Mouse (Mus musculus) hindbrain, embryonic 14.5 days (tissue): ENCODE data around the gene Espnl. TPM values are rescaled to one million over a fixed set of nuclear protein-coding genes. Genes with fewer than 3 reads are reported as not detected.

Source experiments
- ATAC-seq: fragments of 200-750 bp; cut with Nextera tagmentation; 2 replicates; pipeline ENCODE4 v1.8.0; 2017; ENCODE audit warnings: moderate number of reproducible peaks, mild to moderate bottlenecking, moderate TSS enrichment, moderate library complexity; ENCODE audit not compliant: low FRiP score
- DNase-seq: peaks from one replicate; pipeline ENCODE4 v3.0.0-alpha.2; 2015; ENCODE audit warnings: low spot score
- H3K27ac ChIP-seq: fragments of 300-500 bp; sonication (generic); 2 replicates; pipeline ENCODE4 v1.5.1; 2014; ENCODE audit warnings: mild to moderate bottlenecking, moderate library complexity
- H3K27me3 ChIP-seq: fragments of 300-500 bp; sonication (generic); 2 replicates; pipeline ENCODE4 v1.6.1; 2014; ENCODE audit warnings: mild to moderate bottlenecking, low read length, mixed read lengths; ENCODE audit not compliant: control insufficient read depth, insufficient read depth
- H3K36me3 ChIP-seq: fragments of 300-500 bp; sonication (generic); replicated peaks from 2 replicates; pipeline ENCODE4 v1.6.1; 2014; ENCODE audit not compliant: control insufficient read depth, insufficient read depth
- H3K4me1 ChIP-seq: fragments of 300-500 bp; sonication (generic); replicated peaks from 2 replicates; pipeline ENCODE4 v1.6.1; 2014; ENCODE audit warnings: antibody characterized with exemption, low read length, mixed read lengths; ENCODE audit not compliant: control insufficient read depth, insufficient read depth
- H3K4me2 ChIP-seq: fragments of 300-500 bp; sonication (generic); replicated peaks from 2 replicates; pipeline ENCODE4 v1.6.1; 2014; ENCODE audit warnings: mild to moderate bottlenecking, moderate library complexity
- H3K4me3 ChIP-seq: fragments of 300-500 bp; sonication (generic); replicated peaks from 2 replicates; pipeline ENCODE4 v1.5.1; 2014; ENCODE audit warnings: mild to moderate bottlenecking, low read length
- H3K9ac ChIP-seq: fragments of 300-500 bp; sonication (generic); 2 replicates; pipeline ENCODE4 v1.6.1; 2014
- H3K9me3 ChIP-seq: fragments of 300-500 bp; sonication (generic); 2 replicates; pipeline ENCODE4 v1.6.1; 2016; ENCODE audit warnings: low read length; ENCODE audit not compliant: control insufficient read depth
- WGBS: fragments of 180-500 bp; shearing (Covaris S2); extraction: QIAGEN DNeasy Blood & Tissue Kit; methylation state at CpG from one replicate; pipeline ENCODE4 v1.1.7; 2014; 5-methylcytosine and 5-hydroxymethylcytosine counted together
- polyA plus RNA-seq: library from polyadenylated mRNA; unstranded; fragments of >200 nt; fragmentation: Nextera tagmentation; extraction: Ambion mirVana; gene quantifications from 2 replicates; pipeline ENCODE4 v1.2.1, GENCODE M21; 2014

Gene Espnl
- polyA plus RNA-seq, 1 experiment from 2014 or later: 0.17 TPM

- WGBS: 2% methylated on average over 68 of the region's 68 CpGs
- H3K27me3 ChIP-seq: peaks cover 40% of the 10 kb centered on the region
- ATAC-seq (peak; percentile 22), DNase-seq (peak; percentile 47)
- H3K9ac ChIP-seq: peak overlapping the region; percentile 43
- 0 out of 2 replicates have a peak, but pooled peaks cover 12% of the 10 kb centered on the region for H3K4me1 ChIP-seq
- peak overlapping the region; percentile 60 for H3K4me2 ChIP-seq
- no peaks in the 10 kb centered on the region for H3K9me3 ChIP-seq
- H3K27ac ChIP-seq: no peak overlapping the region
- H3K4me3 ChIP-seq: peak overlapping the region; percentile 31
- no peaks in the 10 kb centered on the region for H3K36me3 ChIP-seq
Observed at GRCm38 (mm10) chr1:91344921-91345685, 23.2 kb downstream of the Espnl start.

GRCm38 (mm10) chr1:91346892-91347291, 25.0 kb downstream of the Espnl start:
- no peak overlapping the region for H3K9ac ChIP-seq
- H3K4me2 ChIP-seq: no peak overlapping the region
- peaks cover 40% of the 10 kb centered on the region for H3K27me3 ChIP-seq
- H3K4me3 ChIP-seq: no peak overlapping the region
- H3K27ac ChIP-seq: no peak overlapping the region
- no peaks in the 10 kb centered on the region for H3K9me3 ChIP-seq
- peak; percentile 74 for DNase-seq
- no peaks in the 10 kb centered on the region for H3K36me3 ChIP-seq
- 0 out of 2 replicates have a peak, but pooled peaks cover 12% of the 10 kb centered on the region for H3K4me1 ChIP-seq
- 34% methylated on average over 3 of the region's 3 CpGs for WGBS
- peak; percentile 72; the same call in 1 of the 2 replicates for ATAC-seq

GRCm38 (mm10) chr1:91350841-91351240, 29.0 kb downstream of the Espnl start, which contains the start of gene Klhl30:
TSS of gene Klhl30 (plus strand) at chr1:91351016.
- H3K4me3 ChIP-seq: no peak within 1 kb of the TSS
- ATAC-seq: no peak
- DNase-seq: no peak
- no peaks in the 10 kb centered on the region for H3K4me1 ChIP-seq
- no peak within 1 kb of the TSS for H3K27ac ChIP-seq
- no peak within 1 kb of the TSS for H3K9ac ChIP-seq
- no peaks in the 10 kb centered on the region for H3K9me3 ChIP-seq
- no peak within 1 kb of the TSS for H3K4me2 ChIP-seq
- no peaks in the 10 kb centered on the region for H3K36me3 ChIP-seq
- peaks cover 10% of the 10 kb centered on the region for H3K27me3 ChIP-seq
- WGBS: 61% methylated on average over 4 of the region's 4 CpGs

- ATAC-seq: no peak
- Histone ChIP-seq H3K9me3 (no peaks in the 10 kb centered on the region), H3K27ac (no peak overlapping the region), H3K4me3 (no peak overlapping the region), H3K4me2 (no peak overlapping the region), H3K27me3 (peaks cover 6% of the 10 kb centered on the region), H3K4me1 (no peaks in the 10 kb centered on the region), H3K36me3 (no peaks in the 10 kb centered on the region), H3K9ac (no peak overlapping the region)
- WGBS: 73% methylated on average over 3 of the region's 3 CpGs
- DNase-seq: no peak
Observed at GRCm38 (mm10) chr1:91351249-91351648, 29.4 kb downstream of the Espnl start.

- no peak overlapping the region for H3K4me2 ChIP-seq
Observed at GRCm38 (mm10) chr1:91352277-91352676, 30.4 kb downstream of the Espnl start.

GRCm38 (mm10) chr1:91356105-91356504, 34.2 kb downstream of the Espnl start:
- DNase-seq: no peak
- H3K9ac ChIP-seq: no peak overlapping the region
- no peak overlapping the region for H3K4me3 ChIP-seq
- H3K9me3 ChIP-seq: no peaks in the 10 kb centered on the region
- no peak for ATAC-seq
- no peaks in the 10 kb centered on the region for H3K4me1 ChIP-seq
- no peak overlapping the region for H3K27ac ChIP-seq
- WGBS: 84% methylated on average over 11 of the region's 11 CpGs
- no peaks in the 10 kb centered on the region for H3K36me3 ChIP-seq
- H3K4me2 ChIP-seq: no peak overlapping the region
- H3K27me3 ChIP-seq: no peaks in the 10 kb centered on the region

More at GRCm38 (mm10) chr1:91352277-91352676, 30.4 kb downstream of the Espnl start:
- H3K36me3 ChIP-seq: no peaks in the 10 kb centered on the region
- ATAC-seq: no peak
- H3K9me3 ChIP-seq: no peaks in the 10 kb centered on the region
- H3K27me3 ChIP-seq: no peaks in the 10 kb centered on the region
- no peaks in the 10 kb centered on the region for H3K4me1 ChIP-seq
- 87% methylated on average over 2 of the region's 2 CpGs for WGBS
- DNase-seq: no peak
- H3K9ac ChIP-seq: no peak overlapping the region
- H3K27ac ChIP-seq: no peak overlapping the region
- H3K4me3 ChIP-seq: no peak overlapping the region

GRCm38 (mm10) chr1:91362113-91362512, 40.2 kb downstream of the Espnl start:
- Histone ChIP-seq H3K27ac (no peak overlapping the region), H3K4me1 (no peaks in the 10 kb centered on the region), H3K9ac (no peak overlapping the region), H3K9me3 (peaks cover 9% of the 10 kb centered on the region; the same call in 1 of the 2 replicates), H3K4me2 (no peak overlapping the region), H3K36me3 (no peaks in the 10 kb centered on the region), H3K4me3 (no peak overlapping the region), H3K27me3 (peaks cover 8% of the 10 kb centered on the region)
- no peak for ATAC-seq
- WGBS: 84% methylated on average over 5 of the region's 5 CpGs
- DNase-seq: no peak

GRCm38 (mm10) chr1:91364822-91365644, 43.2 kb downstream of the Espnl start:
- Histone ChIP-seq H3K4me1 (no peaks in the 10 kb centered on the region), H3K27ac (no peak overlapping the region), H3K9ac (no peak overlapping the region), H3K9me3 (peaks cover 9% of the 10 kb centered on the region; the same call in 1 of the 2 replicates), H3K4me2 (no peak overlapping the region), H3K27me3 (peaks cover 12% of the 10 kb centered on the region), H3K36me3 (peaks cover 7% of the 10 kb centered on the region), H3K4me3 (no peak overlapping the region)
- DNase-seq: no peak
- WGBS: 94% methylated on average over 16 of the region's 16 CpGs
- no peak for ATAC-seq

GRCm38 (mm10) chr1:91365816-91366214, 43.9 kb downstream of the Espnl start:
- WGBS: 35% methylated on average over 8 of the region's 8 CpGs
- H3K4me1 ChIP-seq: no peaks in the 10 kb centered on the region
- DNase-seq (no peak), ATAC-seq (no peak)
- H3K27ac ChIP-seq: no peak overlapping the region
- 0 out of 2 replicates have a peak overlapping the region, but pooled peaks have one; percentile 53 for H3K9ac ChIP-seq
- peaks cover 12% of the 10 kb centered on the region for H3K27me3 ChIP-seq
- peak overlapping the region; percentile 62 for H3K4me2 ChIP-seq
- peaks cover 14% of the 10 kb centered on the region for H3K36me3 ChIP-seq
- H3K4me3 ChIP-seq: peak overlapping the region; percentile 29
- peaks cover 9% of the 10 kb centered on the region; the same call in 1 of the 2 replicates for H3K9me3 ChIP-seq
